Comparison of ENCODE assay signal across 12 mouse cellular contexts in the genomic region with DNA sequence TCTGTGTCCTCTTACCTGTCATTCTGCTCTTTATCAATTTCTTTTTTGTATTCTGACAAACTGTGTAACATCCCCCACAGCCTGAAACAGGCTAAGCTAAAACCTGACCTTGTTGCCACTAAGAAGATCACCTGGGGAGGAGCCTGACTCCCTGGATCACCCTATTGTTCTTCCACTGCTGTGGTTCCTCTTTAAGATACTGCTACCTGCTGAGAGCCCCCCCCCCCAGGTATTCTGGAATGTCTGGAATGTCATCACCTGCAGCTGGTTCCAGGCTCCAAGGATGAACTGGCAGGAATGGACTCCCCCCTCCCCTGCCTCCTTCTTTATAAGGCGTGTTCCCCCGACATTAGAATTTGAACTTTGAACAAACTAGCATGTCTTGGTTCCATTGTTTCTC.
"Had no signal": no experiment of that assay in that cellular context is flagged by ENCODE, and none has a peak within 500 bp of the region (broad histone marks: within the 10 kb centered on the region; RNA-seq: fewer than 3 reads in every experiment).

No protein-coding gene starts in this region.

- DNase-seq: gastrocnemius, adult 2 months; gastrocnemius, postnatal 10 days; gastrocnemius, postnatal 25 days; heart, adult 2 months; heart, postnatal 14 days; heart, postnatal 4 days; kidney, adult 18-20 months; kidney, adult 8-10 months; kidney, postnatal 10 days; kidney, postnatal 25 days; kidney, postnatal 4 days; liver had no signal
